Mouse (Mus musculus) heart, embryonic 15.5 days (tissue): ENCODE results near the gene Mill2. TPM values are rescaled to one million over a fixed set of nuclear protein-coding genes. Genes with fewer than 3 reads are reported as not detected.
"Not testable (repeated sequence)": the region's sequence is repeated elsewhere in the genome, so short reads cannot be mapped to it uniquely, and the experiment has no call there.

Experiments used
- ATAC-seq: fragments of 200-750 bp; cut with Nextera tagmentation; replicated peaks from 2 replicates; pipeline ENCODE4 v1.8.0; 2017; ENCODE audit warnings: low read depth, moderate TSS enrichment; ENCODE audit not compliant: insufficient number of reproducible peaks, insufficient read depth, low FRiP score
- H3K27ac ChIP-seq: fragments of 300-500 bp; sonication (generic); 2 replicates; pipeline ENCODE4 v1.5.1; 2015; ENCODE audit warnings: mild to moderate bottlenecking, inconsistent platforms
- H3K27me3 ChIP-seq: fragments of 300-500 bp; sonication (generic); 2 replicates; pipeline ENCODE4 v1.6.1; 2015; ENCODE audit warnings: inconsistent platforms
- H3K36me3 ChIP-seq: fragments of 300-500 bp; sonication (generic); 2 replicates; pipeline ENCODE4 v1.6.1; 2015; ENCODE audit warnings: mild to moderate bottlenecking, inconsistent platforms
- H3K4me1 ChIP-seq: fragments of 300-500 bp; sonication (generic); replicated peaks from 2 replicates; pipeline ENCODE4 v1.6.1; 2015; ENCODE audit warnings: inconsistent platforms
- H3K4me2 ChIP-seq: fragments of 300-500 bp; sonication (generic); 2 replicates; pipeline ENCODE4 v1.6.1; 2015; ENCODE audit warnings: inconsistent platforms, mild to moderate bottlenecking, moderate library complexity
- H3K4me3 ChIP-seq: fragments of 300-500 bp; sonication (generic); 2 replicates; pipeline ENCODE4 v1.5.1; 2015; ENCODE audit warnings: mild to moderate bottlenecking, inconsistent platforms
- H3K9ac ChIP-seq: fragments of 300-500 bp; sonication (generic); 2 replicates; pipeline ENCODE4 v1.6.1; 2015; ENCODE audit warnings: mild to moderate bottlenecking, inconsistent platforms
- H3K9me3 ChIP-seq: fragments of 300-500 bp; sonication (generic); replicated peaks from 2 replicates; pipeline ENCODE4 v1.6.1; 2016; ENCODE audit warnings: inconsistent platforms
- WGBS: fragments of 180-500 bp; shearing (Covaris S2); methylation state at CpG from one replicate; pipeline ENCODE4 v1.1.7; 2015; ENCODE audit warnings: mixed read lengths; 5-methylcytosine and 5-hydroxymethylcytosine counted together
- polyA plus RNA-seq: library from polyadenylated mRNA; unstranded; fragments of >200 nt; fragmentation: Nextera tagmentation; extraction: Ambion mirVana; gene quantifications from 2 replicates; pipeline ENCODE4 v1.2.1, GENCODE M21; 2015

Gene Mill2
- polyA plus RNA-seq = 0.54 and 0.56 TPM in 2 replicates

DNA sequence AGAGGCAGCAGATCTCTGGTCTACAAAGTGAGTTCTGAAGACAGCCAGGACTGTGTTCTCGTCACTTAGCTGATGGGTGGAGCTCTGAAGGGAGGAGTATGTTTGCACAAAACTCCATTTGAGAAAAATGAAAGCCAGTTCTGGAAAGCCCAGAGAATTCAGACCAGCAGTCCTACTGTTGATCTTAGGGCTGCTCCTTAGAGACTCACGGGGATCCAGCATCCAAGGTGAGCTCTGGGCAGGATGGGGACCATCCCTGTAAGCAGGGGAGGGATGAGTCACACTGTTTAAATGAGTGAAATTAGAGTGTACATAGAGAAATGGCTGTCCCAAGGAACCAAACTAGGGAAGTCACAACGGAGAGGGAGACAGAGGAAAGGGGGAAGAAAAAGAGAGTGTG, at the start of gene Mill2:
Gene Mill2 (plus strand): TSS at position 102 of the 400 bp plus-strand sequence.
- Histone ChIP-seq H3K4me1 (peaks cover 4% of the 10 kb centered on the region), H3K27me3 (no peaks in the 10 kb centered on the region), H3K9me3 (no peaks in the 10 kb centered on the region), H3K4me2 (peak within 1 kb of the TSS; percentile 61), H3K27ac (peak within 1 kb of the TSS; percentile 76), H3K9ac (peak within 1 kb of the TSS; percentile 47), H3K4me3 (peak within 1 kb of the TSS; percentile 45), H3K36me3 (no peaks in the 10 kb centered on the region)
- 12% methylated on average over 3 of the region's 3 CpGs for WGBS
- no peak; the same call in 1 of the 2 replicates for ATAC-seq

- not testable (repeated sequence) for H3K9ac ChIP-seq, H3K27ac ChIP-seq, H3K4me1 ChIP-seq, H3K27me3 ChIP-seq, H3K4me3 ChIP-seq, H3K36me3 ChIP-seq, H3K4me2 ChIP-seq, H3K9me3 ChIP-seq, ATAC-seq
These were observed 49.1 kb upstream of the Mill2 start for GRCm38 (mm10) chr7:18790671-18791070.

- Histone ChIP-seq H3K4me2 (no peak within 1 kb of the TSS), H3K9ac (no peak within 1 kb of the TSS), H3K27ac (no peak within 1 kb of the TSS), H3K36me3 (no peaks in the 10 kb centered on the region), H3K4me3 (no peak within 1 kb of the TSS), H3K9me3 (no peaks in the 10 kb centered on the region), H3K4me1 (no peaks in the 10 kb centered on the region), H3K27me3 (no peaks in the 10 kb centered on the region)
- 81% methylated on average over 1 of the region's 1 CpGs for WGBS
- ATAC-seq = no peak
These were observed 41.3 kb upstream of the Mill2 start, which contains the start of gene Psg19 for GRCm38 (mm10) chr7:18798420-18798819. Psg19 (minus strand) TSS chr7:18798520.

DNA sequence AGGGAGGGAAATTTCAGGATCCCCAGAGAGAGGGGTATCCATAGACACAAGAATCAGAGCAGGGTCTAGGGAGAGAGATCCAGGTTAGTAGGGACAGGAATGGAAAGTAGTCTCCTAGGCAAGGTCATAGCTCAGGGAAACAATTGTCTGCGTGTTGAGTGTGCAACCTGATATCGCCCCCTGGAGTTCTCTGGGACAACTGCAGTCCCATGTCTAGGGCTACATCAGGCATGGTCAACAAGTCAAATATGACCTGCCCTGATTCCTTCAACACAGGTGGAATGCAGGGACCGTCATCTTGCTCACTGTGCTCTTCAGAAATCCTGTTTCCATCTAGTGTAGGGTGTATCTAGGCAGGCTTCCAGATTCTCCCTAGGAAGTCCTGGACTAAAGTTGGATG, 40.6 kb upstream of the Mill2 start:
- Histone ChIP-seq H3K27ac (no peak overlapping the region), H3K36me3 (no peaks in the 10 kb centered on the region), H3K9ac (no peak overlapping the region), H3K27me3 (no peaks in the 10 kb centered on the region), H3K9me3 (no peaks in the 10 kb centered on the region), H3K4me1 (no peaks in the 10 kb centered on the region), H3K4me2 (no peak overlapping the region), H3K4me3 (no peak overlapping the region)
- ATAC-seq = no peak
- WGBS = 42% methylated on average over 3 of the region's 3 CpGs

DNA sequence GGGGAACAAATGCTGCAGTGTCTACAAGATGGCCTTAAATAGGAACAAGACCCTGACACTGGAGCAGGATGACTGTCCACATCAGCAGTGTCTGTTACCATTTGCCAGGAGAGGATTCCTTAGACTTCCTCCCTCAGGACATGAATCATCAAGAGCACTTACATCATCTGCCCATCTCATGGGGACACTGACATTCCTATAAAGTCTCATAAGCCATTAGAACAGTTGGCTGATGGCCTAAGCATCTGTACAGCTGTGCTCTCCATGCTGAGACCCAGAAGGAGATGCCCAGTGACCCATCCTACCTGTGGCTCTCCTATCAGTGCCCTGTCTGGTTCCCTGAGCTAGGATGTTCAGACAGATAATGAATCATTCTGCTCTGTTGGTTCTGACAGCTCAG, 36.2 kb upstream of the Mill2 start:
- Histone ChIP-seq H3K4me1 (no peaks in the 10 kb centered on the region), H3K4me2 (no peak overlapping the region), H3K27ac (no peak overlapping the region), H3K36me3 (no peaks in the 10 kb centered on the region), H3K9ac (no peak overlapping the region), H3K27me3 (no peaks in the 10 kb centered on the region), H3K4me3 (no peak overlapping the region), H3K9me3 (no peaks in the 10 kb centered on the region)
- no peak for ATAC-seq

- ATAC-seq = no peak
- WGBS = 73% methylated on average over 9 of the region's 9 CpGs
These were observed 21.5 kb upstream of the Mill2 start for GRCm38 (mm10) chr7:18818301-18818700.

DNA sequence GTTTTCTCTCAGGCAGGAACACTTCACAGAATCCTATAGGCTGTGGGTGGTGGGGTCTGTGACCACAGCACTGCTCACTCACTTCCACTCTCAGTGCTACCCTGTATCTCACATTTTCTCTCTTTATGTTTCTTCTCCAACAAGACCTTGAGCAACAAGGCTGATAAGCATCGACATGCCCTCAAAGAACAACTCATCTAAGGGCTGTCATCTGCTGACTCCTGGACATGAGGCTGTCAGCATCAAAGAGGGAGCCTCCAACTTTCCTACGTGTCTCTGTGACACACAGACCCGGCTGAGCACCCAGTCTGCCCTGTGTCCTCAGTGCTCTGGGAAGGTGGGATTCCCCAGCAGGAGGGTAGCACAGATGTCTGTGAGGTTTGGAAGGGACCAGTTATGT, 18.3 kb upstream of the Mill2 start, which contains the start of gene Psg17:
Gene Psg17 (minus strand): TSS at position 101 of the 400 bp plus-strand sequence.
- no peak within 1 kb of the TSS for H3K4me3 ChIP-seq
- no peaks in the 10 kb centered on the region for H3K36me3 ChIP-seq
- no peak within 1 kb of the TSS for H3K27ac ChIP-seq
- WGBS = 45% methylated on average over 3 of the region's 3 CpGs
- H3K9me3 ChIP-seq = no peaks in the 10 kb centered on the region
- no peaks in the 10 kb centered on the region for H3K27me3 ChIP-seq
- ATAC-seq = no peak
- H3K4me2 ChIP-seq = no peak within 1 kb of the TSS
- H3K9ac ChIP-seq = no peak within 1 kb of the TSS
- H3K4me1 ChIP-seq = no peaks in the 10 kb centered on the region

More at GRCm38 (mm10) chr7:18818301-18818700, 21.5 kb upstream of the Mill2 start:
- no peak overlapping the region for H3K4me2 ChIP-seq
- H3K27ac ChIP-seq = no peak overlapping the region
- no peak overlapping the region for H3K9ac ChIP-seq
- no peaks in the 10 kb centered on the region for H3K36me3 ChIP-seq
- no peaks in the 10 kb centered on the region for H3K27me3 ChIP-seq
- no peaks in the 10 kb centered on the region for H3K4me1 ChIP-seq
- no peaks in the 10 kb centered on the region for H3K9me3 ChIP-seq
- no peak overlapping the region for H3K4me3 ChIP-seq

DNA sequence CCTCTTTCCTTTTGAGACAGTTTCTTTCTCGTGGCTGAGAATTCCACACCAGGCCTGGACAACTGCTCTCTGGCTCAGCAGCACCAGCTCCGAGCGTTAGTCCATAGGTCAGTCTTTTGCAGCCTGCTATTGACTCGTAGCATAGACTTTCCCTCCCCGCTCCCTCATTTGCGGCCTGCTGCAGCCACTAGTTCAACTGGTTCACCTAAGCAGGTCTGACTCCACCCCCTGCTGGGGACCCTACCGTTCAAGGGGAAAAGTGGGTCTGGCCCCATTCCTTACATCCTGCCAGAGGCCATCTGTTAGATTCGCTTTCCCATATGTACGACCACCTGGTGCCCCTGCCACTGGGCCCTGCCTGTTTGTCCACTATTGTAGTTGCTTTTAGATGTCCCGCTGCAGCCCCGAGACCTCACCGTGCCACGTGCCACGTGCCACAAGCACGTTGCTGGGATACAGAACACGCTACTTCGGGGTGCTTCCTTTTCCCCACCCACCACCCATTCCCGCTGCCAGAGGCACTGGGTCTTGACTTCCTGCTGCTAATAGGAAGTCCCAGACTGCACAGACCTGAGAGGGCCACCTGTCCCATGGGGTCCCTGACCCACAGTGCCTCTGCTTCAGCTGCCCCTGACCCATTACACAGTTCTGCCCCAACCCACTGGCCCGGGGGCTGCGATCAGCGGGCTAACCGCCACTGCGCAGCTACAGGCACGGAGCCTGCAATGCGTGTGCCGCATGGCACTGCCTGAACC, 11.8 kb upstream of the Mill2 start:
- ATAC-seq = no peak
- Histone ChIP-seq H3K4me1 (no peaks in the 10 kb centered on the region), H3K9ac (no peak overlapping the region), H3K27ac (no peak overlapping the region), H3K36me3 (no peaks in the 10 kb centered on the region), H3K27me3 (no peaks in the 10 kb centered on the region), H3K9me3 (no peaks in the 10 kb centered on the region), H3K4me3 (no peak overlapping the region), H3K4me2 (no peak overlapping the region)
- WGBS = 58% methylated on average over 26 of the region's 26 CpGs

GRCm38 (mm10) chr7:18828592-18828991, 11.2 kb upstream of the Mill2 start:
- Histone ChIP-seq H3K4me1 (no peaks in the 10 kb centered on the region), H3K36me3 (no peaks in the 10 kb centered on the region), H3K4me3 (no peak overlapping the region), H3K27ac (no peak overlapping the region), H3K4me2 (no peak overlapping the region), H3K27me3 (no peaks in the 10 kb centered on the region), H3K9ac (no peak overlapping the region), H3K9me3 (no peaks in the 10 kb centered on the region)
- ATAC-seq = no peak
- 53% methylated on average over 9 of the region's 9 CpGs for WGBS

GRCm38 (mm10) chr7:18829545-18829944, 10.2 kb upstream of the Mill2 start:
- Histone ChIP-seq H3K36me3 (no peaks in the 10 kb centered on the region), H3K4me3 (no peak overlapping the region), H3K4me2 (no peak overlapping the region), H3K9me3 (no peaks in the 10 kb centered on the region), H3K4me1 (no peaks in the 10 kb centered on the region), H3K9ac (no peak overlapping the region), H3K27ac (no peak overlapping the region), H3K27me3 (no peaks in the 10 kb centered on the region)
- ATAC-seq = no peak
- 88% methylated on average over 7 of the region's 7 CpGs for WGBS

- WGBS = 34% methylated on average over 13 of the region's 13 CpGs
- H3K4me1 ChIP-seq = no peaks in the 10 kb centered on the region
- no peaks in the 10 kb centered on the region for H3K36me3 ChIP-seq
- H3K27me3 ChIP-seq = no peaks in the 10 kb centered on the region
- ATAC-seq = no peak
- no peaks in the 10 kb centered on the region for H3K9me3 ChIP-seq
- H3K9ac ChIP-seq = no peak overlapping the region
- no peak overlapping the region for H3K4me2 ChIP-seq
- H3K4me3 ChIP-seq = no peak overlapping the region
- H3K27ac ChIP-seq = no peak overlapping the region
These were observed 7.5 kb upstream of the Mill2 start for GRCm38 (mm10) chr7:18832298-18832697.
